Mouse (Mus musculus): ENCODE data around the gene Nfrkb. TPM values are rescaled to one million over a fixed set of nuclear protein-coding genes. Genes with fewer than 3 reads are reported as not detected.

Nfrkb gene
- polyA plus RNA-seq, 1 experiment, result 42.3 TPM

DNA sequence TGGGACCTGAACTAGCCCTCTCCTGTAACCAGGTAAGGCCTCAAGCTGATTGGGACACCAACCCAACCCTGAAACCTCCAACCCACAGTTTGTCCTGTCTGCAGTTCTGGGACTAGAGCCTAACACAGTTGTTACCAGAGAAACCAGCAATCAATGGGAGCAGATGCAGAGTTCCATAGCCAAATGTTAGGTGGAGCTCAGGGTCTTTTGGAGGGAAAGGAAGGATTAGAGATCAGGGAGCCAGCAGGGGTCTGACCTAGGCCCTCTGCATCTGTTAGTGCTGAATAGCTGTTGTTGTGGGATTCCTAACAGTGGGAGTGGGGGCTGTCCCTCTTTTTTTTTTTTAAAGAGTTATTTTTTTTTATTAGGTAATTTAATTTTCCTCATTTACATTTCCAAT lies 9.3 kb upstream of the Nfrkb start:
- DNase-seq (ENCODE audit: low read depth), result no peak
- TF ChIP-seq CTCF (IDR thresholded peaks at IDR 0.05; ENCODE audit: borderline replicate concordance, extremely low read depth, insufficient read depth, insufficient read length), result no peak
- TF ChIP-seq POLR2A (IDR thresholded peaks at IDR 0.05; ENCODE audit: borderline replicate concordance, extremely low read depth, insufficient read depth, insufficient read length, poor library complexity, severe bottlenecking), result no peak

DNA sequence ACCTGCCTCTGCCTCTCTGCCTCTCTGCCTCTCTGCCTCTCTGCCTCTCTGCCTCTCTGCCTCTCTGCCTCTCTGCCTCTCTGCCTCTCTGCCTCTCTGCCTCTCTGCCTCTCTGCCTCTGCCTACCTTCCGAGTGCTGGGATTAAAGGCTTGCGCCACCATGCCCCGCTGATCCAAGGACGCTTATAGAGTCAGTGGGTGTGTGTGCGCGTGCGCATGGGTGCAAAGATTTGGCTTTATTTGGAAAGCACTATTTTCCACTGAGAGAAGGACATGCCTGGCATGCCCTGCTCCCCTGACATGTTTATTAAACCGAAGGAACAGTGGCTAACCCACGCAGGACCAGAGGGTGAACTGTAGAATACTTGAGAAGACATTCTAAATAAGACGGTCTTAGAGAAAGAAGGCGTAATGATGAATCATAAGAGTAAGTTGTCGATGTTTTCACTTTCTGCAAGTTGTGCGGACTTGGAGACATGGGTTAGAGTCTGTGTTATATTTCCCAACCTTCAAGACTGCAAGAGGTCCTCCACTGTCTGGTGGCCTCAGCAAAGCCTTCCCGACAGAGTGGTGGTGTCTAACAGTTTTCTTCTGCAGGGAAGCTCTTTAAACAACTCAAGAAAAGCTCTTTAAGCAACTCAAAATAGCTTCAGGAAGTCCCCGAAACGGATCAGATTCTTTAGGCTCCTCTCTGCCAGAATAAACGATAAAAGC lies 1.0 kb upstream of the Nfrkb start:
- DNase-seq (ENCODE audit: low read depth), result no peak

DNA sequence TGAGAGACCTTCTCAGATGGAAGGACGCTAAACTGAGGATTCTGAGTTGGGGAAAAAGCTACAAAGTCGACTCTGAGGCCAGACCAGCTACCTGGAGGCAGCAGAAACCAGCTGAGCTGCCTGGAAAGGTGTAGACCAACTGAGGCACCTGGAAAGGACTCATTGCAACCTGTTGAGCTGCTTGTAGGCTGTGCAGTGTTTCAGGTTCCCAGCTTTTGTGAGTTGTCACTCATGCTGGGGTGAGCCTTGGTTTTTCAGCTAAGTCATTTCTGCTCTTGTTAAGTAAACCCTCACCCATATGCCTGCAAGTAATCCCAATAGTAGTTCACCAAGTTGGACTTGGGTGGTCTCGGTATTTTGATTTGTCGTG lies 507 bp upstream of the Nfrkb start:
- DNase-seq (ENCODE audit: low read depth), result no peak
- TF ChIP-seq POLR2A (IDR thresholded peaks at IDR 0.05; ENCODE audit: borderline replicate concordance, extremely low read depth, insufficient read depth, insufficient read length, poor library complexity, severe bottlenecking) (no peak), CTCF (IDR thresholded peaks at IDR 0.05; ENCODE audit: borderline replicate concordance, extremely low read depth, insufficient read depth, insufficient read length) (no peak)

More for the DNA sequence above, 1.0 kb upstream of the Nfrkb start:
- TF ChIP-seq CTCF (IDR thresholded peaks at IDR 0.05; ENCODE audit: borderline replicate concordance, extremely low read depth, insufficient read depth, insufficient read length), result no peak
- no peak for TF ChIP-seq POLR2A (IDR thresholded peaks at IDR 0.05; ENCODE audit: borderline replicate concordance, extremely low read depth, insufficient read depth, insufficient read length, poor library complexity, severe bottlenecking)

DNA sequence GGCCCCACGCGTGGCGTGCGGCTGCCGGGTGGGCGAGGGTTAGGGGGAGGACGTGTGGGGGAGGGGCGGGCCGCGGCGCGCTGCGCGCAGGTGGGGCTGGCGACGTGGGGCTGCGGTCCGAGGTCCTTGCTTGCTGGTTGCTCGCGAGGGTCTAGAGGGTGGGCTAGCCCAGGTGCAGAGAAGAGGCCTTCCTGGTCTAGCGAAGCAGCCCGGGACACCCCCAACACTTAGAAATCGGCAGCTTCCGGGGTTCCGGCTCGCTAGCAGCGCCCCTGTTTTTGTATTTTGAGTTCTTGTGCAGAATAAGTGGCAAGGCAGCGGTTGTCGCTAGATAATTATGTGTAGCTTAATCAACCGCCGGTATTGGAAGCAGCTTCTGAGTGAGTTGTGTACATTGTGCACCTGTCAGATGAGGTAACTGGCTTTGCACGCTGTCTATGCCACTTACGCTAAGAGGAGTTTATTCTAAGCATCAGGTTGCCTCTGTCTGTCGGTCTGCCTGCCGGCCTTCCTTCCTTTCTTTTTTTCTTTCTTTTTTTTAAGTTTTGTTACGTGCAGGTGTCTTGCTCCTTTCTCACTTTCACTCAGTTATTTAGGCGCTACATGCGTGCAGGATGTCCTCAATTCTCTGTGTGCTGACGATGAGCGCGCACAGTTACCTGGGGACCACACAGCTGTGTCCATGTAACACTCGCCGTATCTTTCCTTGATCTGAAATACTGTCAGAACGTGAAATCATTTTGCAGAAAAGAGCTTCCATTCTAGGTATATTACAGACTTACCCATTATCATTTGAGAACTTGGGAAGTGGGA lies 582 bp downstream of the Nfrkb start:
- TF ChIP-seq POLR2A (IDR thresholded peaks at IDR 0.05; ENCODE audit: borderline replicate concordance, extremely low read depth, insufficient read depth, insufficient read length, poor library complexity, severe bottlenecking), result no peak
- TF ChIP-seq CTCF (IDR thresholded peaks at IDR 0.05; ENCODE audit: borderline replicate concordance, extremely low read depth, insufficient read depth, insufficient read length), result no peak
- DNase-seq (ENCODE audit: low read depth), result peak; percentile 53

DNA sequence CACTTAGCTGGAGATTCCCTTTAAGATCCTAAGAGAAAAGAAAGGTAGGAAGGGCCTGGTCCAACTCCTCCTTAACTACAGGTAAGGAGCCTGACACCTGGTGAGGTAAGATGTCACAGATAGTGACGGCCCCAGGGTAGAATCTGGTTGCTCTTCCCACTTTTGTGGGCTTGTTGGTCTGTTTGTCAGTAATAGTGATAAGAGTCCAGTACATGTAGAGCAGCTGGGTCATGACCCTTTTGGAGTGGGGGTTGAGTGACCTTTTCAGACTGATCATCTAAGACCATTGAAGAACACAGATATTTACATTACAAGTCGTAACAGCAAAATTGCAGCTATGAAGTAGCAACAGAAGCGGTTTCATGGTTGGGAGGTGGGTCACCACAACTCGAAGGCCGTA lies 1.2 kb downstream of the Nfrkb start:
- DNase-seq (ENCODE audit: low read depth), result no peak

DNA sequence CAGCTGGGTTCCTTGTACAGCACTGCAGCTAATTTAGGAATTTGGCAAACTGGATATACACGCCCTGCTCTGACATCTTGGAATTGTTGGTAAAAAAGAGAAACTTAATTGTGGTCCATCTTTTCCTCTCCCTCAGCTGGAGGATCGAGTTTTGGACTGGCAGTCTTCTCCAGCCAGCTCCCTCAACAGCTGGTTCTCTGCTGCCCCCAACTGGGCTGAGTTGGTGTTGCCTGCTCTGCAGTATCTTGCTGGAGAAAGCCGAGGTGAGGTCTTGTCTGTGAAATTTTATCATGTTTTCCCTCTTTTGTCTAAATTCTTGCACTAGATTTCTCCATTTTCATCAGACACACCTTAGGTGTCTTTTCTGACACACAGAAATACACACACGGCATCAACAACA lies 14.4 kb downstream of the Nfrkb start:
- DNase-seq (ENCODE audit: low read depth), result peak; percentile 67
- TF ChIP-seq POLR2A (IDR thresholded peaks at IDR 0.05; ENCODE audit: borderline replicate concordance, extremely low read depth, insufficient read depth, insufficient read length, poor library complexity, severe bottlenecking) (no peak), CTCF (IDR thresholded peaks at IDR 0.05; ENCODE audit: borderline replicate concordance, extremely low read depth, insufficient read depth, insufficient read length) (peak; percentile 90)

More for the DNA sequence above, 1.2 kb downstream of the Nfrkb start:
- no peak for TF ChIP-seq CTCF (IDR thresholded peaks at IDR 0.05; ENCODE audit: borderline replicate concordance, extremely low read depth, insufficient read depth, insufficient read length)
- TF ChIP-seq POLR2A (IDR thresholded peaks at IDR 0.05; ENCODE audit: borderline replicate concordance, extremely low read depth, insufficient read depth, insufficient read length, poor library complexity, severe bottlenecking), result no peak

DNA sequence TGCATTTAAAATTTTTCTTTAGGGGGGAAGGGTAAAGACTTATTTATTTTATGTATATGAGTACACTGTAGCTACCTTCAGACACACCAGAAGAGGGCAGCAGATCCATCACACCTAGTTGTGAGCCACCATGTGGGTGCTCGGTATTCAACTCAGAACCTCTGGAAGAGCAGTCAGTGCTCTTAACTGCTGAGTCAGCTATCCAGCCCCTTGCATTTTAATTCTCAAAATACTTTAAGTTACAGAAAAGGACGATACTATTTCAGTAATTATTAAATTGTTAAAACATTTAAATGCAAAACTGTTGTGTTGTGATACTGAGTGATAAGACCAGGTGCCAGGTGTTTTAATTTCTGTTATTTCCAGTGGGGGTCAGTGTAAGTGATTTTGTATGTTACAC lies 18.3 kb downstream of the Nfrkb start:
- no peak for DNase-seq (ENCODE audit: low read depth)
- no peak for TF ChIP-seq POLR2A (IDR thresholded peaks at IDR 0.05; ENCODE audit: borderline replicate concordance, extremely low read depth, insufficient read depth, insufficient read length, poor library complexity, severe bottlenecking)
- TF ChIP-seq CTCF (IDR thresholded peaks at IDR 0.05; ENCODE audit: borderline replicate concordance, extremely low read depth, insufficient read depth, insufficient read length), result no peak

DNA sequence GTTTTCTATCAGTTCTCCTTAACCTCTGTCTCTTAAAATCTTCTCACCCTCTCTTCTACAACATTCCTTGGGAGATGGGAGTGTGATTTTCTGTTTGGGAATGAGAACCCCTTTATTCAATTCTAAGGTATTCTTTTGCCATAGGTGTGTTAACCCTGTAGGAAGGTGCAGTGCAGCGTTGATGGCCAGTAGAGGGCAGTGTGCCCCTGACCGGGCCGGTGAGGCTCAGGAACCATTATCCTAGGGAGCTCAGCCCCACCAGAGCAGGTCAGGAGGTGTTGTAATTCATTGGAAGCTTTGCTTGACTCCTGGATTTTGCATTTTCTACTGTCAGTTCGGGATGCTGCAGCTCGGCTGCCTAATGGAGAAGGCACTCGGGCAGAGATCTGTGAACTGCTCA lies 19.2 kb downstream of the Nfrkb start:
- peak; percentile 12 for DNase-seq (ENCODE audit: low read depth)

DNA sequence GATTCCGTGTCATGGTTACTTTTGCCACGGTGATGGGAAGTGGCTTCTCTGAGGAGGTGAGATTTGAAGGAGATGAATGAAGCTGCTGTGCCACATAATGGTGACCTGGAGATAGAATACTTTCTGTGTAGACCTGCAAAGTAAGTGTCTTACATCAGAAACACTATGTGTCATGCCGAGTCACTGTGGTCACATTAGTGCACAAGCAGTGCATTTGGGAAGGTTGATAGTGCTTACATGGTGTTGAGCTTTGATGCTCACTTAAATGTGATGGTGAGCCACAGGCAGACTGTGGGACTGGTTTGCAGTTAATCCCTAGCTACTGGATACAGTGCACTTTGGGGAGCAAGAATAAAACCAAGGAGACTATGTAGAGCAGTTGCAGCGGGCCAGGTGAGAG lies 26.2 kb downstream of the Nfrkb start:
- TF ChIP-seq CTCF (IDR thresholded peaks at IDR 0.05; ENCODE audit: borderline replicate concordance, extremely low read depth, insufficient read depth, insufficient read length) (no peak), POLR2A (IDR thresholded peaks at IDR 0.05; ENCODE audit: borderline replicate concordance, extremely low read depth, insufficient read depth, insufficient read length, poor library complexity, severe bottlenecking) (no peak)

More for the DNA sequence above, 19.2 kb downstream of the Nfrkb start:
- TF ChIP-seq POLR2A (IDR thresholded peaks at IDR 0.05; ENCODE audit: borderline replicate concordance, extremely low read depth, insufficient read depth, insufficient read length, poor library complexity, severe bottlenecking) (no peak), CTCF (IDR thresholded peaks at IDR 0.05; ENCODE audit: borderline replicate concordance, extremely low read depth, insufficient read depth, insufficient read length) (peak; percentile 65; the same call in 1 of the 2 replicates)

DNA sequence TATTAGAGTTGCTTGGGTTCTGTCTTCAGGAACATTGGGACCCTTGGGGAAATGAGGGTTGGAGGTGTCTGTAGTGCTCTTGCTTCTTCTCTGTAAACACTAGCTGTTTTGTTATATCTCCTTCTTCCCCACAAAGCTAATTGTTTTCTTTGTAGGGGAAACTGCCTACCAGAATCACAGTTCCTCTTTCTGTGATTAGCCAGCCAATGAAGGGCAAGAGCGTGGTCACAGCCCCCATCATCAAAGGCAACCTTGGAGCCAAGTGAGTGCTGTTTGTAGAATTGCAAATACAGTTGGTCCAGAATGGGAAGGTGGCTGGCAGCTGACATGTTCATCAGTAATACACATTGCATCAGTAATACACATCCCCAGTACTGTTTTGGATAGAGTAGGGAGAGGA lies 32.8 kb downstream of the Nfrkb start:
- TF ChIP-seq POLR2A (IDR thresholded peaks at IDR 0.05; ENCODE audit: borderline replicate concordance, extremely low read depth, insufficient read depth, insufficient read length, poor library complexity, severe bottlenecking) (no peak), CTCF (IDR thresholded peaks at IDR 0.05; ENCODE audit: borderline replicate concordance, extremely low read depth, insufficient read depth, insufficient read length) (no peak)
- DNase-seq (ENCODE audit: low read depth), result no peak

More for the DNA sequence above, 26.2 kb downstream of the Nfrkb start:
- DNase-seq (ENCODE audit: low read depth), result no peak

DNA sequence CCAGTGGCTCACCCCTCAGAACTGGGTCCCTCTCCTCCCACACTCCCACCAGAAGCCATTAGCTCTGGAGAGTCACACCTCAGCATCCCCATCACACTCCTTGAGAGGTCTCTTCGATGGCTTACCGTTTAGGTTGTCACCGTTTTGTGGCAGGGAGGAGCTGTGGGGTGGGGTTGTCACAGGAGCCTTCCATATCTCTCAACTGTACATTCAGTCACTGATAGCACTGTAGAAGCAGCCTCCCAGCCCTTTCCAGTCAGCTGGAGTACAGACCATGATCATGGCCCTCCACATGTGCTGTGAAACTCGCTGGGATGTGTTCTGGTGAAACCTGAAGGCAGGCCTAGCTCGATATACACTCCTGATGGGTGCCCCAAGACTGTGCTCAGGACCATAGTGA lies 36.2 kb downstream of the Nfrkb start:
- DNase-seq (ENCODE audit: low read depth), result no peak

More for the DNA sequence above, 36.2 kb downstream of the Nfrkb start:
- TF ChIP-seq POLR2A (IDR thresholded peaks at IDR 0.05; ENCODE audit: borderline replicate concordance, extremely low read depth, insufficient read depth, insufficient read length, poor library complexity, severe bottlenecking) (no peak), CTCF (IDR thresholded peaks at IDR 0.05; ENCODE audit: borderline replicate concordance, extremely low read depth, insufficient read depth, insufficient read length) (no peak)

Measured in brain, embryonic 14.5 days (tissue).